Comparison of ENCODE assay signal across 17 mouse cellular contexts in the genomic region with DNA sequence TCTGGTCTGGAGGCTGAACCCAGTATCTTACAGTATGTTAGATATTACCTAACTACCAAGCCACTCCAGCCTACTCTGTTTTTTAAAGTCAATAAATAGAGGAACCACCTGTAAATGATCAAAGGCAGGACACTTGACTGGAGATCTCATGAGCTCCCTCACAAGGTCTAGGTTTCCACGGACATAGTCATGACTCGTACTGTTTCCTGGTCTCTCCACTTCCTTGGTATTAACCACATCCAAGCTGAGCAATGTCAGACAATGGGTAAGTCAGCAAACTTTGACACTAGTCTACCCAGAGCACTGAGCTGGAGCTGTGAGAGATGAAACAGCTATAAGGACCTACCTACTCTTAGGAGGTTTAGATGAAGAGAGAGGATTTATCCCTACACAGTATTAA. TPM values are rescaled to one million over a fixed set of nuclear protein-coding genes. Genes with fewer than 3 reads are reported as not detected.
"Had no signal": no experiment of that assay in that cellular context is flagged by ENCODE, and none has a peak within 500 bp of the region (broad histone marks: within the 10 kb centered on the region; RNA-seq: fewer than 3 reads in every experiment).

No protein-coding gene starts in this region.

- ATAC-seq: liver, postnatal 0 days; midbrain, embryonic 16.5 days had no signal

- H3K9me3 ChIP-seq: limb, embryonic 12.5 days; liver, embryonic 13.5 days; lung, embryonic 15.5 days; midbrain, embryonic 12.5 days had no signal

- H3K9ac ChIP-seq: limb, embryonic 12.5 days; liver, embryonic 13.5 days; liver, postnatal 0 days; lung, embryonic 15.5 days; midbrain, embryonic 12.5 days had no signal

- H3K27me3 ChIP-seq: liver, embryonic 13.5 days; lung, embryonic 15.5 days; midbrain, embryonic 12.5 days had no signal

- H3K36me3 ChIP-seq: limb, embryonic 12.5 days; liver, embryonic 13.5 days; lung, embryonic 15.5 days; midbrain, embryonic 12.5 days had no signal

- H3K27ac ChIP-seq: limb, embryonic 12.5 days; liver, embryonic 13.5 days; lung, embryonic 15.5 days; midbrain, embryonic 12.5 days; stomach, postnatal 0 days had no signal

- H3K4me2 ChIP-seq: limb, embryonic 12.5 days; liver, embryonic 13.5 days; lung, embryonic 15.5 days; midbrain, embryonic 12.5 days had no signal

- DNase-seq: kidney, adult 18-20 months; kidney, postnatal 14 days; layer of hippocampus, adult 9-11 months; liver; liver, embryonic 13.5 days; liver, postnatal 0 days; lung, postnatal 36 days; right cerebral cortex, adult 18-20 months; right cerebral cortex, postnatal 25 days had no signal

- H3K4me3 ChIP-seq: limb, embryonic 12.5 days; liver, embryonic 13.5 days; lung, embryonic 15.5 days; midbrain, embryonic 12.5 days had no signal

- H3K4me1 ChIP-seq: liver, embryonic 13.5 days; lung, embryonic 15.5 days; midbrain, embryonic 12.5 days had no signal

RNA-seq across cellular contexts. Expression of a gene that starts 46.6 kb away (rescaled TPM):
- total RNA-seq: megakaryocyte-erythroid progenitor cell, adult 5-6 weeks had no signal
- polyA plus RNA-seq: large intestine, adult 2 months; limb, embryonic 12.5 days; lung, embryonic 15.5 days; midbrain, embryonic 12.5 days; midbrain, embryonic 16.5 days; small intestine, adult 2 months had no signal
